Mouse (Mus musculus): ENCODE results near the gene Gm45902. TPM values are rescaled to one million over a fixed set of nuclear protein-coding genes. Genes with fewer than 3 reads are reported as not detected.

Gm45902 gene
- polyA plus RNA-seq (2016; fragmentation: Nextera tagmentation; extraction: Ambion mirVana) = 11.1 and 11.4 TPM in 2 replicates

- Histone ChIP-seq H3K27ac (peak within 1 kb of the TSS; percentile 86), H3K9me3 (no peaks in the 10 kb centered on the region), H3K4me2 (peak within 1 kb of the TSS; percentile 72), H3K4me1 (peaks cover 15% of the 10 kb centered on the region), H3K9ac (peak within 1 kb of the TSS; percentile 88), H3K36me3 (replicated peaks) (peaks cover 25% of the 10 kb centered on the region), H3K27me3 (no peaks in the 10 kb centered on the region), H3K4me3 (replicated peaks) (peak within 1 kb of the TSS; percentile 78)
- under 1% methylated on average over 60 of the region's 60 CpGs for WGBS
- peak; percentile 100 for ATAC-seq (ENCODE audit: low FRiP score)
Observed at GRCm38 (mm10) chr2:3512552-3513454, at the start of gene Gm45902, which contains the start of the genes Hspa14 and Cdnf. Gm45902 (minus strand) TSS chr2:3512790. Hspa14 (minus strand) TSS chr2:3512814. Cdnf (plus strand) TSS chr2:3513030.

- Histone ChIP-seq H3K27ac (no peak overlapping the region), H3K9ac (no peak overlapping the region), H3K4me3 (replicated peaks) (no peak overlapping the region), H3K36me3 (replicated peaks) (no peaks in the 10 kb centered on the region), H3K4me2 (no peak overlapping the region), H3K4me1 (no peaks in the 10 kb centered on the region), H3K27me3 (no peaks in the 10 kb centered on the region), H3K9me3 (no peaks in the 10 kb centered on the region)
- ATAC-seq (ENCODE audit: low FRiP score) = no peak
- WGBS = 0% methylated on average over 4 of the region's 4 CpGs
Observed at GRCm38 (mm10) chr2:3546588-3546987, 34.0 kb upstream of the Gm45902 start.

GRCm38 (mm10) chr2:3546055-3546454 is 33.5 kb upstream of the Gm45902 start:
- H3K9ac ChIP-seq = no peak overlapping the region
- H3K27ac ChIP-seq = no peak overlapping the region
- no peaks in the 10 kb centered on the region for H3K9me3 ChIP-seq
- H3K4me1 ChIP-seq = no peaks in the 10 kb centered on the region
- no peak overlapping the region for H3K4me3 ChIP-seq (replicated peaks)
- H3K36me3 ChIP-seq (replicated peaks) = no peaks in the 10 kb centered on the region
- no peaks in the 10 kb centered on the region for H3K27me3 ChIP-seq
- no peak overlapping the region for H3K4me2 ChIP-seq
- no peak for ATAC-seq (ENCODE audit: low FRiP score)
- WGBS = 74% methylated on average over 2 of the region's 2 CpGs

- WGBS = 79% methylated on average over 9 of the region's 9 CpGs
- Histone ChIP-seq H3K9me3 (no peaks in the 10 kb centered on the region), H3K27me3 (no peaks in the 10 kb centered on the region), H3K4me2 (no peak overlapping the region), H3K36me3 (replicated peaks) (no peaks in the 10 kb centered on the region), H3K4me1 (no peaks in the 10 kb centered on the region), H3K9ac (no peak overlapping the region), H3K4me3 (replicated peaks) (no peak overlapping the region), H3K27ac (no peak overlapping the region)
- no peak for ATAC-seq (ENCODE audit: low FRiP score)
Observed at GRCm38 (mm10) chr2:3541307-3542079, 28.9 kb upstream of the Gm45902 start.

GRCm38 (mm10) chr2:3526288-3526687 is 13.7 kb upstream of the Gm45902 start:
- 84% methylated on average over 6 of the region's 6 CpGs for WGBS
- H3K27me3 ChIP-seq = no peaks in the 10 kb centered on the region
- H3K36me3 ChIP-seq (replicated peaks) = no peaks in the 10 kb centered on the region
- no peak overlapping the region for H3K9ac ChIP-seq
- no peak overlapping the region for H3K27ac ChIP-seq
- no peak for ATAC-seq (ENCODE audit: low FRiP score)
- no peaks in the 10 kb centered on the region for H3K9me3 ChIP-seq
- no peak overlapping the region for H3K4me3 ChIP-seq (replicated peaks)
- no peaks in the 10 kb centered on the region for H3K4me1 ChIP-seq
- H3K4me2 ChIP-seq = no peak overlapping the region

GRCm38 (mm10) chr2:3522558-3522957 is 10.0 kb upstream of the Gm45902 start:
- H3K27ac ChIP-seq = no peak overlapping the region
- no peaks in the 10 kb centered on the region for H3K27me3 ChIP-seq
- H3K9ac ChIP-seq = no peak overlapping the region
- no peak overlapping the region for H3K4me3 ChIP-seq (replicated peaks)
- no peak for ATAC-seq (ENCODE audit: low FRiP score)
- no peaks in the 10 kb centered on the region for H3K4me1 ChIP-seq
- H3K9me3 ChIP-seq = no peaks in the 10 kb centered on the region
- H3K36me3 ChIP-seq (replicated peaks) = no peaks in the 10 kb centered on the region
- no peak overlapping the region for H3K4me2 ChIP-seq
- 88% methylated on average over 4 of the region's 4 CpGs for WGBS

- Histone ChIP-seq H3K4me1 (peaks cover 15% of the 10 kb centered on the region), H3K9me3 (no peaks in the 10 kb centered on the region), H3K36me3 (replicated peaks) (peaks cover 32% of the 10 kb centered on the region), H3K4me3 (replicated peaks) (peak overlapping the region; percentile 78), H3K9ac (peak overlapping the region; percentile 88), H3K27ac (peak overlapping the region; percentile 86), H3K27me3 (no peaks in the 10 kb centered on the region), H3K4me2 (peak overlapping the region; percentile 72)
- WGBS = under 1% methylated on average over 15 of the region's 15 CpGs
- ATAC-seq (ENCODE audit: low FRiP score) = no peak
Observed at GRCm38 (mm10) chr2:3512076-3512475, 514 bp downstream of the Gm45902 start.

GRCm38 (mm10) chr2:3500886-3501285 is 11.7 kb downstream of the Gm45902 start:
- no peak for ATAC-seq (ENCODE audit: low FRiP score)
- Histone ChIP-seq H3K9ac (no peak overlapping the region), H3K4me3 (replicated peaks) (no peak overlapping the region), H3K9me3 (no peaks in the 10 kb centered on the region), H3K27me3 (no peaks in the 10 kb centered on the region), H3K4me1 (no peaks in the 10 kb centered on the region), H3K36me3 (replicated peaks) (peaks cover 70% of the 10 kb centered on the region), H3K4me2 (no peak overlapping the region), H3K27ac (no peak overlapping the region)
- WGBS = 96% methylated on average over 5 of the region's 5 CpGs

GRCm38 (mm10) chr2:3499543-3499942 is 13.0 kb downstream of the Gm45902 start:
- Histone ChIP-seq H3K27me3 (no peaks in the 10 kb centered on the region), H3K36me3 (replicated peaks) (peaks cover 70% of the 10 kb centered on the region), H3K4me2 (no peak overlapping the region), H3K9me3 (no peaks in the 10 kb centered on the region), H3K4me1 (no peaks in the 10 kb centered on the region), H3K9ac (no peak overlapping the region), H3K27ac (no peak overlapping the region), H3K4me3 (replicated peaks) (no peak overlapping the region)
- ATAC-seq (ENCODE audit: low FRiP score) = no peak
- 91% methylated on average over 6 of the region's 6 CpGs for WGBS

- Histone ChIP-seq H3K4me1 (no peaks in the 10 kb centered on the region), H3K27ac (no peak overlapping the region), H3K27me3 (no peaks in the 10 kb centered on the region), H3K9ac (no peak overlapping the region), H3K36me3 (replicated peaks) (peaks cover 81% of the 10 kb centered on the region), H3K4me3 (replicated peaks) (no peak overlapping the region), H3K9me3 (no peaks in the 10 kb centered on the region), H3K4me2 (no peak overlapping the region)
- no peak for ATAC-seq (ENCODE audit: low FRiP score)
- 99% methylated on average over 3 of the region's 3 CpGs for WGBS
Observed at GRCm38 (mm10) chr2:3493833-3494409, 18.7 kb downstream of the Gm45902 start.

- H3K9ac ChIP-seq = no peak overlapping the region
- no peak overlapping the region for H3K27ac ChIP-seq
- no peaks in the 10 kb centered on the region for H3K4me1 ChIP-seq
- no peak overlapping the region for H3K4me2 ChIP-seq
- 74% methylated on average over 3 of the region's 3 CpGs for WGBS
- no peaks in the 10 kb centered on the region for H3K9me3 ChIP-seq
- ATAC-seq (ENCODE audit: low FRiP score) = no peak
- no peak overlapping the region for H3K4me3 ChIP-seq (replicated peaks)
- H3K27me3 ChIP-seq = no peaks in the 10 kb centered on the region
- H3K36me3 ChIP-seq (replicated peaks) = peaks cover 51% of the 10 kb centered on the region
Observed at GRCm38 (mm10) chr2:3489816-3490215, 22.8 kb downstream of the Gm45902 start.

GRCm38 (mm10) chr2:3480239-3480638 is 32.4 kb downstream of the Gm45902 start:
- H3K9ac ChIP-seq = no peak overlapping the region
- peaks cover 6% of the 10 kb centered on the region; the same call in 1 of the 2 replicates for H3K4me1 ChIP-seq
- no peak overlapping the region for H3K4me3 ChIP-seq (replicated peaks)
- no peak overlapping the region for H3K4me2 ChIP-seq
- no peaks in the 10 kb centered on the region for H3K27me3 ChIP-seq
- H3K36me3 ChIP-seq (replicated peaks) = no peaks in the 10 kb centered on the region
- H3K27ac ChIP-seq = no peak overlapping the region
- H3K9me3 ChIP-seq = peaks cover 5% of the 10 kb centered on the region
- no peak for ATAC-seq (ENCODE audit: low FRiP score)
- WGBS = 86% methylated on average over 3 of the region's 3 CpGs

Measured in forebrain, embryonic 12.5 days (tissue).